Mouse (Mus musculus) ovary, postnatal 10 days (tissue): ENCODE results near the gene Mrps15.

Experiments used
- DNase-seq: peaks from one replicate; pipeline ENCODE4 v3.0.0; 2022; ENCODE audit warnings: low spot score

The Mrps15 gene

DNA sequence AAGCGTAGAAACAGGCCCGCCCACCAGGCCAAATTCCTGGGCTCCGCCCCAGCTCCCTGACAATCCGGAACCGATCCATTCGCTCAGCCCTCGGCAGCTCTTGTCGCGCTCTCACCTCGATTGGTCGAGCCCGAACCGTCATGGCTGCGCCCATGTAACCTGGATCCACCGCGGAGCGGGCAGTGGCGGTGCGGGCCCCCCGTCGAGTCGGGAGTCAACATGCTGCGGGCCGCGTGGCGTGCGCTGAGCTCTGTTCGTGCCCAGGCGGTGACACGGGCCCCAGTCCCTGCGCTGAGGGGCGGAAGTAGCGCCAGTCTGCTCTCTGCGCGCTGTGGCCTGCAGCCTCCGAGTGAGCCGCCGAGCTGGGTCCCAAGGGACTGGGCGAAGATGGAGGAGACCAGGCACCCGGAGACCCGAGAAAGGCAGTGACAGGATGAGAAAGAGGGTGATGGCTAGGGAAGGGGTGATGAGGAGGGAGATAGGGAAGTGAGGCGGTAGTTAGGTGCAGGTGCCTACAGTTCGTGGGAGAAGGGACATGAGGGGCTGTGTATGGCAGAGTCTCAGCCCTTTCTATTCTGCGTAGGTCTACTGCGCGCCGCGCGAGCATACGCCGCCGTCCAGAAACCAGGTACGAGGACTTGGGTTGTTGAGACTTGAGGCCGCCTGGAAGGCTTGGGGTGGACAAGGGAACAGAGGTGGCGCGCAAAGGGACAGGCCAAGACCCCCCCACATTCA is at the start of gene Mrps15:
TSS of gene Mrps15 (plus strand) at position 75 of the 735 bp plus-strand sequence.
- peak; percentile 46 for DNase-seq

DNA sequence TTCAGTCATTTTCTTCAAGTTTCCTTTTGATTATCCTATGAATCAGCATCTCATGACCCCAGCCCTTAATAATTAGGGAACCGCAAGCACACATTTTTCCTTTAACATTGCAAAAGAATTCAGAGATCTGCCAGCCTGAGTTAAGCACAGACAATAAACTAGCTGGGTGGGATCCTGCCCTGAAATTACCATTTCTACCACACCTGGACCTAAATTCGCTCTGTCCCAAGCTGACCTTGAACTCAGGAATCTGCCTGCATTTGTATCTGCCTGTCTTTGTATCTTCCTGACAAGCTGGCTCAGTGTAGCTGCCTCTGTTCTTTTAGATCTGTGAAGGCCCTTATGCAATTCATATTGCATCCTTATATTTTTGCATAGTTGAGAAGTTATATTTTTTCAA is 48.9 kb upstream of the Mrps15 start:
- no peak for DNase-seq

DNA sequence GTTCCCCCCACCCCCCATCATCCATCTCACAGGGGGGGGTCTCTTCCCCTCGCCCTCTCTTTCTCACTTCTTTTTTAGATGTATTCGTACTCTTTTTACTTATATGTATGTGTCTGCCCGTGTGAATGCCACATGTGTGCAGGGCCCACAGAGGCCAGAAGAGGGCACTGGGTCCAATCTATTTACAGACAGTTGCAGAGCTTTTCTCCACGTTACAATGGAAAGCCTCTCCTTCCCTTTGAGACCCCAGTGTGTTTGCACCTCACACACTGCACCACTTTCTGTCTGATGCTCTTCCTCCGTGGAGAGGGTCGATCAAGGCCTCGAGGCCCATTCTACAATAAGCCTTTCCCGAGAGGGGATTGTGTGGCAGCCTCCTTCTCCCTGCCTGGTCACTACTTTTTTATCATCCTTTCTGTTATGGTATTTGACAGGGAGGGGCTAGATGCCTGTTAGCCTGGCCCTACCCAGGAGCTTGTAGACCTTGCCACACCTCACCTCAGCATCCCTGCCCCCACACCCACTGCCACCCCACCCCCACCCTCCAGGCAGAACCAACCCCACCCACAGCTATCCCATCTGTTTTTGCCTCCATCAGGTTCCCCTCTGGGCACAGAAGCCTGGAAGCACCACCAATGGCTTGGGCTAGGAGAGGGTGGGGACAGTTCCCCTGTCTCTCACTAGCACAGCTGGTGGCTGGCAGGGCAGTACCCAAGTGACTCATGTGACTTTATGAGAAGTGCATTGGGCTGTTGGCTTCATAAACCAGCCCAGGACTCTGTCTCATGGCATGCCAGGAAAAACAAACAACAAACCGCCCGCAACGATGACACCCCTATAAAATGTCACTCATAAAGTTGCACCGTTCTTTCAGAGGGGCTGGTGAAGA is 45.2 kb upstream of the Mrps15 start:
- DNase-seq: no peak

DNA sequence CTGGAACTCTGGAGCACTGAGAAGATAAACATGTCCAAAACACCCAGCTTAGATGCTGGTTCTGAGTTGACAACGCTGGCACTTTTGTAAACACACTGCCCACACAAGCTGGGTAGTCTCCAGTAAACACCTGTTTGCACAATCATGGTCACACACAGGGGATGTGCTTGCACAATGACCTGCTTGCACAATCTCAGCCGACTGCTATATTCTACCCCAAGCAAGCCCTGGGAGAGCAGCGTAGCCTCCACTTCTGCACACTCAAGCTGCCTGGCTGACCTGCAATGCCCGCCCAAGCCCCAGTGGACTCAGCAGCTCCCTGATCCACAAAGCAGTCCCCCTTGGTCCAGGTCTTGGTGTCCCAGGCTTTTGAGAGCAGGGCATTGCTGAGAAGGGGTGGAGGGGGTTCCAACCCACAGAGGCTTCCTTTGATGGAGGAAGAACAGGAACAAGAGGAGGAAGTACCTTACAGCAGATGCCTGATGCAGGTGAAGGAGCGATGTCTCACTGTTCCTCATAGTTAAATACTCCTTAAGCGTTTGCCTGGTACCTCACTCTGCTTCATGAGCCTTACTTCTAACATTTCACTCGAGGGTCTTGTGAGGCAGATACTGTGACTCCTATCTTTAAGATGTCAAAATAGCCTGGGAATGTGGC is 28.9 kb upstream of the Mrps15 start:
- DNase-seq: no peak

DNA sequence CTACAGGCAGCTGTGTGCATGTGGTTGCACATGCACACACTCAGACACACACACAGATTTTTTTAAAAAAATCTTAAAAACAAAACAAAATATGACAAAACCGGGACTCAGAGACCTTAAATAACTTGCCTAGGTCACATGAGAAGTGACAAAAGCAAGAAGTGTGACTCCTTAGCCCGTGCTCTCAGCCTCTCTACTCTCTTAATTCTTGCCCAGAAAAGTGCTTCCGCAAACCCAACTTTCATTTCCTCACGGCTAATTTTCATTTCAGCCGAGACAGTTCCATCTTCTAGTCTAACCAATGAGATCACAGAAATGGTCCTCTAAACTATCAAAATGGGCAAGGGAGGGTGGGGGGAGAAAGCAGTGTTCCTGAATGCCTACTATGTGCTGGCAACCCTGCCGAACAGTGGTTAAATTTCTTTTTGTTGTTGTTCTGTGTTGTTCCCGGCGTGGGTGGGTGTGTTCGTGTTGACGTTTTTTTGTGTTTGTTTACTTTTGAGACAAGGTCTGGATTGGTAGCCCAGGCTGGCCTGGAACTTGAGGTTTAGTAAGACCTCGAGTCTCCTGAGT is 27.7 kb upstream of the Mrps15 start:
- DNase-seq: no peak

DNA sequence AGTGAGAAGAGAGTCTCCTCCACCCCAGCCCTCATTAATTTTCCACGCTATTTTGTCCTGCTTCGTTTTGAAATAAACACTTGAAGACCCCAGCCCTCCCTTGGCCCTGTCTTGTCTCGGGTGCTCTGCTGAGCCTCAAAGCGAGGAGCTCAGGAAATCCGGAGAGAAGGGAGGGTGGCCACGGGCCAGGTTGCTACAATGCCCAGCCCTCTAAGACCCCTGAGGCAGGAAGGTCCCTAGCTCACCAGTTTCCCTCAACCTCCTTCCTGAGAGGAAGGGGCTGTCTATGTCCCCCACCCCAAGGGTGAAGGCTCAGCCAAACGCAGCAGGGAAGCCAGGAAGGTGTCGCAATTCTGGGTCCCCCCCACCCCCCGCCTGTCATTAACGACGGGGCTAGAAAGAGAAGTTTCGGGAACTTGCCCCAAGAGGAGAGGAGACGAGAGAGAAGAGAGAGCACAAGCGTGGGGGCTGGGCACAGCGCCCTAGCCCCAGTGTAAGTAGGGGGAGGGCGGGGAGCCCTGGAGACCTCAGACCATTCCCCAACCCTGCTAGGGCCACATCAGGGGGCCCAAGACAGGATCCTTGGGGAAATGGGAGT is 22.3 kb upstream of the Mrps15 start, which contains the start of gene Csf3r:
TSS of gene Csf3r (plus strand) at position 248 of the 598 bp plus-strand sequence.
- no peak for DNase-seq

DNA sequence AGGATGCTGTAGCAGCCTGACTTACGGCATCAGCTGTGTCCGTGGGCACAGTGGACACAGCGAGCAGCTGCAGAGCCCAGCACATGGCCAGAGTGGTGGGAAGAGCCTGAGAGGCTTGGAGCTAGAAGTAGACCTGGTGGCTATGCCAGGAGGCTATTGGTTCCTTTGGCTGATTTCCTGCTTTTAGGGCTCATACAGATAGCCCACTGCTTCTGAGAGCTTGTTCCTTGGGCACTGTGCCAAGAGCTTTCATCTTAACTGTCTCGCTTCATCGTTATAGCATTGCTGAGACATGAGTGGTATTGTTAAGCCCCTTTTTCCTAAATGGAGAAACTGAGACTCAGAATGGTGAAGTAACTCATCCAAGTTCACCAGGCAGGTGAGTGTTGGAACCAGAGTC is 20.9 kb upstream of the Mrps15 start:
- DNase-seq: no peak

DNA sequence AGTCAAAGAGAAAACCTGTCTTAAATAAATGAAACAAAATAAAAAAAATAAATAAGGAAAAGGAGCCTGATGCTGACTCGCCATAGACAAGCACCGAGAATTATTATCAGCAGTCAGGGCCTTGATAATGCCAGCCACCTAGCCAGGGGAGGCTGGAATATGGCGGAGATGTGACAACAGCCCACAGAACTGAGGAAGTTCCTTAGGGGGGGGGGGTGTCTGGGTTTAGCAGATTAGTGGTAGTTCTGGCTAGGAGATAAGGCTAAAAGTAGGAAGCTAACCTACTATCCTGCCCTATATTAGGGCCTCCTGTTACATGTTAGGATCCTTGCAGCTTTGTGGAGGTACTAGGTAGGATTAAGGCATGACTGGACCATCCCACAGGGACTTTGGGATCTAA is 18.7 kb upstream of the Mrps15 start:
- DNase-seq: no peak

DNA sequence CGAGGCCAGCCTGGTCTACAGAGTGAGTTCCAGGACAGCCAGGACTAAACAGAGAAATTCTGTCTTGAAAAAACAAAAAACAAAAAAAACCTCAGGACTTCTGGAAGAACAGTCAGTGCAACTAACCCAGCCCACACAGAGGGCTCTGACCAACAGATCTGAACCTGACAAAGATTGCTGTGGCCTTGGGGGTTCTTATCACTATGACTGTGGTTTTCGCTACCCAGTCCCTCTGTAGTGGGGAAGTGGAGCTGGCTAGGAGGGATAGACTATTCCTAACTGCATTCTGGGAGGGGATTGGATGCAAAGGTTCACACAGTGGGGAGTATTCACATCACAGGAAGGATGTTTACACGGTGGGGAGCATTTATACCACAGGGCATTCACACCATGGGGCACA is 17.7 kb upstream of the Mrps15 start:
- DNase-seq: no peak

DNA sequence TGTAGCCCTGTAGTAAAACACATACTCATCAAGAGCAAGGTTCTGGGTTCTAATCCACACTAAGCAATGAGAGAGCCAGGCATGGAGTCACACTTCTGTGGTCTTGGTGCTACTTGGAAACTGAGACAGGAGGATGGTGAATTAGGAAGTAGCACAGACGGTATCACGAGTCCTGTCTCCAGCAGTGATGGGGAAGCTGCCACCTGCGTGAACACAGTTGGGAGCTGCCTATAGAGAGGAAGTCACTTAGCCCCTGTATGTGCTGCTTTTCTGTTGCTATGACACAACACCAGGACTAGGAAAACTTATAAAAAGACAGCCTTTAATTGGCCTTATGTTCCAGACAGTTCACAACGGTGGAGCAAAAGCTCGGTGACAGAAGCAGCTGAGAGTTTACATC is 16.0 kb upstream of the Mrps15 start:
- no peak for DNase-seq

DNA sequence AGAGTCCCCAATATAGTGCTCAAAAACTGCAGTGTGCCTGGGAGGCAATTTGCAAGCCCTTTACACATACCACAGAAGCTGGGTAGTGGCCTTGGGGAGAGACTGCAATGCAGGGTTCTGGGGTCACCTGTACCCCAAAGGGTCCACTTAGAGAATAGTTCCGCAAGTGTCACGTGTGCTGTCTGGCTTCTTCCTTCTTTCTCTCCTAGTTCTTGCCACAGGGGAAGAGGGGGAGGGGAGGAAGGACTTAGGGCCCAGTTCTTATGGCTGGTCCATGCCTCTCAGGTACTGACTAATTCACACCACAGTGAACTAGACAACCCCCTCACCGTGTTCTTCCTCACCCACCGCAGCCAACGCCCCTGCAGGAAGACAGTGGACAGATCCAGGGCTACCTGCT is 11.3 kb upstream of the Mrps15 start:
- no peak for DNase-seq

DNA sequence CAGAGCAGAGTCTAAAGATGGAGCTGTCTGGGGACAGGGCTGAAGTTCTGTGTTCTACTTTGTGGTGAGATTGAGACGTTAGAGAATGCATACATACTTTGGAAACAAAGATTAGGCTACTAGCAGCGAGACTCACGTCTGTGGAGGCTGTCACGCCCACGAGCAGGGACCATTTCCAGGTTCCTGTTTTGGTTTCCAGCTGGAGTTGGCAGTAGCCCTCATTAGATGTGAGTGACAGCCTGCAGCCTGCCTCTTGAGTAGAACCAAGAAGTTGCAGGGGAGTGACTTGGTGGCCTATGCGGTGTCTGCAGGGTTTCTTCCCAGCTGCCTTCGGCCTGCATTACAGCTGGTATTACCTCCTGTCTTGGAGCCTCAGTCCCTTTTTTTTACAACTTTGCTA is 4.9 kb downstream of the Mrps15 start:
- no peak for DNase-seq

DNA sequence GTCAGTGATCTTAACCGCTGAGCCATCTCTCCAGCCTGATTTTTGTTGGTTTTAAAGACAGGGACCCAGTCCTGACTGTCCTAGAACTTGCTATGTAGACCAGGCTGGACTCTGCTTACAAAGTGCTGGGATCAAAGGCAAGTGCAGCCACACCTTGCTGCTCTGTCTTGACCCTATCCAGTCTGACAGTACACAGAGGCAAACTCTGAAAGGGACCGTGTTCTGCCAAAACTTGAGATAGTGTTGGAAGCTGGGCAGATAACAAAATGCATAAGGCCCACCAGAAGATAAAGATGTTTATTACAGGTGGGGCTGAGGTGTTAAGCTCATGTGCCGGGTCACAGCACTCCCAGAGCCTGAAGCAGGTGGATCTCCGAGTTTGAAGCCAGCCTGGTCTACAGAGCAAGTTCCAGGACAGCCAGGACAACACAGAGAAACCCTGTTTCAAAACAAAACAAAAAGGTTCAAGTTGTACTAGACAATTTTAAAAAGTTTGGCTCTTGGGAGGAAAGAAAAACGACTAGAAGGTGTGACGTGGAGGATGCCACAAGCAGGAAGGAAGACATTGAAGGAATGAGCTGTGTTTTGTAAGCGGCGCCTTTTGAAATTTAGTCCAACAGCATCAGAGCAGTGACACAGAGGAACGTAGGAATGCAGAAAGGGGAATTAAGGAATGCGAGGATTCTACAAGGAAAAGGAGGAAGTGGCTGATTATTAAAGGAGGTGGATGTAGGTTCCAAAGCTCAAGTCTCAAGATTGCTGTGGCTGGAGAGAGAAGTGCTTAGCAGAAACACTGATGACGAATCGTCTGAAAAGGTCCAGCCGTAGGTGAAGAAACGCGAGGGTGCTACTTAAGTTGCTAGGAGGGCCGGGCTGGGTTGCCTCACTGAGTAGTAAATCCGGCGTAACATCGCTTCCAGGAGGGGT is 10.7 kb downstream of the Mrps15 start:
- DNase-seq: no peak

DNA sequence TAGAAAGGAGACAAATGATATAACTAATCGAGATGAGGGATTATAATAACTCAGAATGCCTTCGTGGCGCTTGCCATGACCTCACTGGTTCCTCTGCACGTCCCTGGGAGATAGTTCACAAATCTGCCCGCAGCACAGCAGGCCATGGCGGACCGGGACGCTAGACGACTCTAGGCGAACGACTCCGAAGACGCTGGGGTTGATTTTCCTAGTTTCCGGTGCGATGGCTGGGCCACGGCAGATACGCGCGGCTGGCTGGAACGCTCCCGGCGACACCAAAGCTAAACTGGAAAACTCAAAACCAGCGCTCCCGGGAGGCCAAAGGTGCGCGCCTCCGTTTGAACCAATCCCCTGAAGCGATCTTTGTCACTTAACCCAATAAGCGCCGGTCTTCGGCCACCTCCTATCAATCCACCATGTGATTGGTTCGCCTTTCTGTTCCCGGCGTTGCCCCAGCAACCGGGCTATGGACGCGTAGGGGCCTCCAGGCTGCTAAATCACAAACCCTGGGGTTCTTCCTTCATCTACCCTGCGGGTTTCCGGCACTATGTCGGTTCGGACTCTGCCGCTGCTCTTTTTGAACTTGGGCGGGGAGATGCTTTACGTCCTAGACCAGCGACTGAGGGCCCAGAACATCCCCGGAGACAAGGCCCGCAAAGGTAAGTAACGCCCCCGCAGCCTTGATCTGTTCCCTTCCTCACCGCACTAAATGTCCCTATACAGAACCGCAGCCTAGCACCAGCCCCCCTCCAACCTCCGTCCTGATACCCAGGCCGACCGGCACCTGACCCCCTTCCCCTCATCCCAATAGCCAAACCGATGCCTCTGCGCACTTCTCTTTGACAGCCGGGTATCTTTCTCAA is 11.6 kb downstream of the Mrps15 start, which contains the start of gene Oscp1:
TSS of gene Oscp1 (plus strand) at position 432 of the 863 bp plus-strand sequence.
- DNase-seq: peak; percentile 73

DNA sequence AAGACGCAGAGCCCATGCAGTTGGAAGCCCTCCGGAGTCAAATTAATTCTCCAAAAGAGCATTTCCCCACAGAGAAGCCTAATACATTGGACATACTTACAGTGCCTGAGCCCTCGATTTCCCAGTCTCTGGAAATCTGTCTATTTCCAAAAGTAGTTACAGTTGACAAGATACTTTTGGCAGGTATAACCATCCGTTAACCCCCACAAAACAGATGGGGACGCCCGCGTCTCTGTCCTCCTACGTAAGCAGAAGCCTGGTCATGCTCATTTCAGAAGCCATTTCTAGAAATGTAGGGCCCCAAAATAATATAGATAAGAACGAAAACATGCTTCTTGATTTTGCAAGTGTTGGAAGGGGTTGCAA is 12.3 kb downstream of the Mrps15 start:
- DNase-seq: no peak

DNA sequence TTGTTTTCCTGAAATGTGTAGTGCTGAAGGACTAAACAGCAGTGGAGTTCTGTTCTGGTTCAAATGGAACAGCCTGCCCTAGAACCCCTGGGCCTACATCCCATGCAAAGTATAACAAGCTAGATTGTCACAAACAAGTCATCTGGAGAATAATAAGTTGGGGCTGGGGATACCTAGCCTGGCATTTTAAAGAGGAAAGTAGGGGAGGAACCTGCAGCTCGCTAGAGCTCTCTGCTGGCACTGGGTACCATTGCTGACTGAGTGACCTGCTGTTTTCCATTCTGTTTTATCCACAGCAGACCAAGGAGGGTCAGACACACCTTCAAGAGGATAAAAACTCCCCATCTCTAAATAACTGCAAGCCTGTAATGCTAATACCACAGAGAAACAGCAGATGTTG is 16.1 kb downstream of the Mrps15 start:
- DNase-seq: no peak

DNA sequence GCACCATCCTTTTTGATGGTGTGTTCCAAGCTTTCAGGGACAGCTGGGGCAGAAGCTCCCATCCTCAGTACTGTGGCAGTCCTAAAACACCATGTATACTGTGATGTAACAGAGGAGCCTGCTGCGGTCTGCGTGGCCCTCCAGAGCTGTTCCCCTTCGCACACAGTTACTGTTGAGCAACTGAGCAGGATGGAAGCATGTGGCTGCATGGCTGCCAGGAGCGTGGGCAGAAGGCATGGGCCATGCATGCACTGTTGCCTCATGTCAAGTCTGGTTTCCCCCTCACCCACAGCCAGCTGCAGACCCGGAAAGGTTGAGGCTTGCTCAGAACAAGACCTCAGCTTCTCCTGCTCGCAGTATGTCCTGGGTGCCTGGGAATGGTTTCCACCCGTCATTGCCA is 18.5 kb downstream of the Mrps15 start:
- no peak for DNase-seq

DNA sequence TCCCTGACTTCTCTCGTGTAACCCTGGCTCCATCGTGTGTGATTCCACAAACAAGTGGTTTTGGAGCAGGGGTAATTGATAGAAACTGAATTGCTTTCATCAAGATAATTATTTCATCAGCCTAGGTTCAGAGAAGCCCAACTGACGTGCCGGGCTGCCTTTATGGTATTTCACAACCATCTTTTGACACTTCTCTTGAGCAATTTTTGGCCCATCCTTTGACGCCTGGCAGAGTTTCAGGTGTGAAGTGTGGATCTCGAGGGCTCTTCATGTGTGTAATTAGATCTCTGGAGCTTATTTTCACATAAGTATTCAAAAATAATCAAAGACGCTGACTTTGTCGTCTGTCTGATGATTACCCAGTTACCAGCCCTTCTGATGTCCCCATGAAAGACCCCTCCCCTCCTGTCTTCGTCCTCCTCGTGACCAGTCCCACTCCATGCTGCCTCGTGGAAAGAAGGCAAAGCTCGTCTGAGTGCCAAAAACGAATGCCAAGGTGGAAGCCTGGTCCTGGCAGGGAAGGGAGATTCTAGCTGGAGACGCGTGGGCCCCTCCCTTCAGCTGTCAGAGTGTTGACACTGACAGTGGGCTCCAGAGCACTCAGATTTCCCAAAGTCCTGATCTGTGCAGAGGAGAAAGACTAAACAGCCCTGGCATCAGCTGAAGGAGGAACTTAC is 20.8 kb downstream of the Mrps15 start:
- DNase-seq: no peak

DNA sequence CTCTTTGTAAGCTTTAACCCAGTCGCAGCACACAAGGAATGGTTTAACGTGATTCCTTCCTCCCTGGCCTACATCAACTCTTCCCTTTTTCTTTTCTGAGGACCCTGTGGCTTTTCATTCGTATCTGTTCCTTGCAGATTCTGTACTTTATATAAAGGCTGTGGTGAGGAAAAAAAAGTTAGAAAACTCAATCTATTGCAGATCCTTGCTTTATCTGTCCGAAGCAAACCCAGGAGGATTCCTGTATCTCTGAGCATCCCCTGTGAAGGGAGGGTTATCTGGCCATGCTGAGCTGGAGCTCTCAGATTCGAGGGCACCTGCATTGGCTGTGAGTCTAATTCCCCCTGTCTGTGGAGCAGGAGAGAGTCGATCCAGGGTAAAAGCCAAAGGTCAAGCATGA is 22.1 kb downstream of the Mrps15 start:
- DNase-seq: no peak
